Mouse (Mus musculus): ENCODE data around the gene Foxn2. TPM values are rescaled to one million over a fixed set of nuclear protein-coding genes. Genes with fewer than 3 reads are reported as not detected.

Gene Foxn2
- 29.9 to 32.0 TPM (median 31.6 TPM) in 4 replicates for total RNA-seq (2023; ENCODE audit: inconsistent age)

DNA sequence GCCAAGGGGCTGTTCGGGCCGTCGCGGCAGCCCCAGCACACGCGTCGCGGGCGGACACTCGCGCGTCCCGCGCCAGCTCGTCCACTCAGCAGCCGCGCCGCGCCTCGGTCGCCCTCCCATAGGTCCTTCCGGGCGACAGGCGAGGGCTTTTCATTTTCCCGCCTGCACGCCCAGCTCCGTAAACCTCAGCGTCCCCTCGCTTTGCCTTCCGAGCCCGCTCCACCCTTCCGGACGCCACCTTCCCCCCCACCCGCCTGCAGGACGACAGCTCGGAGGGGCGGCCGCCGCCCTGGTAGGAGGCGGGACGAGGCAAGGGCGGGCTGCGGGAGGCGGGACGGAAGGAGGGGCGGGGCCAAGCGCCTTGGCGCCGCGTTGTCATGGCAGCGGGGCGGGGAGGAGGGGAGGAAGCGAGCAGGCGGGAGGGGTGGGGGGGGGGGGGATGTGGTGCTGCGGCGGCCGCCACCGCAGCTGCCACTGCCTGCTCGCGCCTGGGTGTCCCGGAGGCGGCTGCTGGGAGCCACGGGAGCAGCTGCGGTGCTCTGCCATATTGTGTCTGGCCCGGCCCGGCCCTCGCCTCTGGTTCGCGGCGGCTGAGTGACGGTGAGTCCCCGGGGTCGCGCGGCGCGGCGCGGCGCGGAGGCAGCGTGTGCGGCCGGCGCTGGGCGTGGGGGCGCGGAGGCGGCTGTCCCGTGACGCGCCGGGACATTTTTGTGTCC lies at the start of gene Foxn2:
TSS of gene Foxn2 (plus strand) at position 427 of the 716 bp plus-strand sequence.

DNA sequence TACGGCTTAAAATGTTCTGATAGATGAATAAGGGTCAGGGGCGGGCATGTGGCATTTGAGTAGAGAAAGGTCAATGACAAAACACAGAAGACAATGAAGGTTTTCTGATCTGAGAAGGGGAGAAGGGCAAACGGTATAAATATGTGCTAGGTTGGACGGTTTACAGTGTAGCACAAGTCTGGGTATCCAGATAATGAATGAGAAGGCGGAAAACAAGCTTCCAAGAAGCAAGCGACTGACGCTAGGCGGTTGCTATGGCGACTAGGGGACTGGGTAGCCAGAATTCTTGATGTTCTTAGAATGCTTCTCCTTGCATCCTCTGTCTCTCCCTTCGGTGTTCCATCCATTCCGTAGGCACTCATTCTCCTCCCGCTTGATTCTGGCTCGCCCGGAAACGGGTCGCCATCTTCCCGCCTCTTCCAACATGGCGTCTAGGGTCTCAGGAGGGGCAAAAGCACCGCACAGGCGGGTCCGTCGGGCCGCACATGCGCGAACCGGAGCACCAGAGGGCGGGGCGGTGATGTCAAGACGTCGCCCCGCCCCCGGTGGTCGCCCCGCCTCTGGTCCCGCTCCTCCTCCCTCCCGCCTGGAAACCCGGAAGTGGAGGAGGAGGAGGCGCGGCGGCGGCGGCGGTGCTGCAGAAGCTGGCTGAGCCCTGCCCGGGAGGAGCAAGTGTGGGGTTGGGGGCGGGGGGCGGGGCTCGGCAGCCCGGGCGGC lies 89.2 kb downstream of the Foxn2 start, which contains the start of gene Ppp1r21:
TSS of gene Ppp1r21 (plus strand) at position 600 of the 717 bp plus-strand sequence.

Other genes starting within 250 kb of the Foxn2 start
- 92.2 to 100 TPM (median 95.1 TPM) in 4 replicates for gene Ppp1r21, start 89.4 kb downstream of the Foxn2 start, total RNA-seq (2023; ENCODE audit: inconsistent age)
- 0.97 to 1.6 TPM (median 1.1 TPM) in 4 replicates for gene Ston1, start 157.0 kb downstream of the Foxn2 start, total RNA-seq (2023; ENCODE audit: inconsistent age)
- not detected in 4 replicates for gene Gtf2a1l, start 227.9 kb downstream of the Foxn2 start, total RNA-seq (2023; ENCODE audit: inconsistent age)